Mouse (Mus musculus) gastrocnemius, adult 2 months (tissue): Measurements from ENCODE around the gene Gm9048. TPM values are rescaled to one million over a fixed set of nuclear protein-coding genes. Genes with fewer than 3 reads are reported as not detected.
"Not testable (repeated sequence)": the region's sequence is repeated elsewhere in the genome, so short reads cannot be mapped to it uniquely, and the experiment has no call there.

ENCODE experiments used
- DNase-seq: peaks from one replicate; pipeline ENCODE4 v3.0.0; 2022
- H3K27ac ChIP-seq: fragments of 200-600 bp; 2 replicates; pipeline ENCODE4 v1.8.1; 2022; ENCODE audit warnings: mild to moderate bottlenecking
- H3K4me3 ChIP-seq: fragments of 200-600 bp; 2 replicates; pipeline ENCODE4 v1.8.1; 2022; ENCODE audit warnings: mild to moderate bottlenecking, moderate library complexity
- CTCF ChIP-seq: fragments of 200-600 bp; IDR thresholded peaks from 2 replicates; pipeline ENCODE4 v1.8.1; 2022; ENCODE audit warnings: antibody characterized with exemption, mild to moderate bottlenecking, moderate library complexity
- intact Hi-C: fragments of 180-260 bp; cut with DNase I; formaldehyde crosslinking; loops from one replicate; pipeline ENCODE4 v1.15.1; 2025
- long read RNA-seq, 2 experiments: library from polyadenylated mRNA; stranded (forward); transcript quantifications; one replicate each; pipeline ENCODE4 v2.0.0; 2021
- total RNA-seq, 2 experiments: library from RNA; stranded (reverse); gene quantifications; 2 replicates each; pipeline ENCODE4 v1.2.3; 2021

Gm9048 gene
- not detected for total RNA-seq
- long read RNA-seq, experiment 1 = 0 reads
- long read RNA-seq, experiment 2 = 0 reads

DNA sequence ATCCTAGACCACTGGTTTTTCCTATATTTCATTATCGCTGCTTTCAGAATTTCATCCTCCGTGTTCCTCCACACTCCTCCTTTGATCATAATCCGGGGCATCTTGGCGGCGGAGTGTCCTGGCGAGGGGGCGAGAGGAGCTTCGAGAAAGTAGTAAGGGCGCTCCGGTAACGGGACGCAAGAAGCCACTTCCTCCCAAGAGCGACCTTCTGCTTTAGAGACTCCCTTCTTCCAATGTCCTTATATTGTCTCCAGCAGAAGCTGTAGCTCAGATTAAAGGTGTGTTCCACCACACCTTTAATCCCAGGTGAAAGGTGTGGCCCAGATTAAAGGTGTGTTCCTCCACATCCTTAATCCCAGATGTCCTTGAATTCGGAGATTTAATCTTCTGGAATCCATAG lies at the start of gene Gm9048:
Gene Gm9048, minus strand, starts transcription at position 101 of the 400 bp plus-strand sequence.
- DNase-seq, intact Hi-C loops, H3K27ac ChIP-seq, H3K4me3 ChIP-seq: not testable (repeated sequence)

DNA sequence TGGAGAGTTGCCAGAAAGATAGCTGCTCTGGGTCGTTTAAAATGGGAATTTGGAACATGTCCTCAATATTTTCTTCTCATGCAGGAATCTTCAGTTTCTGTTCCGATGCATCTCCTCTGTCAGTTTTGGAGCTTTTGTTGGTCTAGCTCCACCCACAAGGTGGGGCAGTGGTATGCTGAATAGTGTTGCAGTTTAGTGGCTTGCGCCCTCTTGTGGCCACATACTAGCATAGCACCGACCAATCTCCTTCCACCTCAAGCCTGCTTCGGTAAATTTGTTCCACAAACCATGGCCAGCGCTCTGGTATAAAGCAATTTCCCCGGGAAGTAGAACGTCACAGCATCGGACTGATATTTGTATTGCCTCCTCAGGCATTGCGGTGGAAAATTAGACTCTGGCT lies 22.0 kb upstream of the Gm9048 start:
- DNase-seq = peak; percentile 74
- Histone ChIP-seq H3K27ac (no peak overlapping the region), H3K4me3 (no peak overlapping the region)
- intact Hi-C loops = no loop called here
- TF ChIP-seq CTCF = no peak; the same call in 1 of the 2 replicates

DNA sequence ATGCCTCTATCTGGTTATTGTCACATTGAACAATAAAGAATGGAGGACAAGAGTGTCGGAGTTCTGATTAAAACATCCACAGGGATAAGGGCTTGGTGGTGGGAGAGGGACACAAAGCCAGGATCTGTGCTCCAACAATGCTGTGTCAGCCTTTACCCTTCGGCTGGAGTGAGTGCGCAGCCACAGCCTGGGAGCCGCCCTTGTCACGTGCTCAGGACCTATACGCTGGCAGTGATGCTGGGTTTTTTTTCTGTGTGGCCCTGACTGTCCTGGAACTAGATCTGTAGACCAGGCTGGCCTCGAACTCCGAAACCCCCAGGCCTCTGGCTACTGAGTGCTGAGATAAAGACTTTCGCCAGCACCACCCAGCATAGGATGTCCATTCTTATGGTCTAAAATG lies 21.0 kb upstream of the Gm9048 start:
- intact Hi-C loops = no loop called here
- TF ChIP-seq CTCF = no peak
- no peak for DNase-seq
- Histone ChIP-seq H3K27ac (no peak overlapping the region), H3K4me3 (no peak overlapping the region)

- H3K27ac ChIP-seq, DNase-seq, H3K4me3 ChIP-seq, intact Hi-C loops: not testable (repeated sequence)
Observed at GRCm38 (mm10) chr10:118354005-118354404, 5.5 kb upstream of the Gm9048 start, which contains the start of gene Gm9049. Gene Gm9049 (minus strand): TSS chr10:118354105.

GRCm38 (mm10) chr10:118343155-118343554 lies 5.3 kb downstream of the Gm9048 start, which contains the start of gene Gm9046:
Gene Gm9046 (minus strand): TSS chr10:118343255.
- DNase-seq, intact Hi-C loops, H3K4me3 ChIP-seq, H3K27ac ChIP-seq: not testable (repeated sequence)

- H3K27ac ChIP-seq, DNase-seq, H3K4me3 ChIP-seq, intact Hi-C loops: not testable (repeated sequence)
Observed at GRCm38 (mm10) chr10:118337731-118338130, 10.7 kb downstream of the Gm9048 start, which contains the start of gene Gm9045. Gene Gm9045 (minus strand): TSS chr10:118337831.

DNA sequence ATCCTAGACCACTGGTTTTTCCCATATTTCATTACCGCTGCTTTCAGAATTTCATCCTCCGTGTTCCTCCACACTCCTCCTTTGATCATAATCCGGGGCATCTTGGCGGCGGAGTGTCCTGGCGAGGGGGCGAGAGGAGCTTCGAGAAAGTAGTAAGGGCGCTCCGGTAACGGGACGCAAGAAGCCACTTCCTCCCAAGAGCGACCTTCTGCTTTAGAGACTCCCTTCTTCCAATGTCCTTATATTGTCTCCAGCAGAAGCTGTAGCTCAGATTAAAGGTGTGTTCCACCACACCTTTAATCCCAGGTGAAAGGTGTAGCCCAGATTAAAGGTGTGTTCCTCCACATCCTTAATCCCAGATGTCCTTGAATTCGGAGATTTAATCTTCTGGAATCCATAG lies 16.2 kb downstream of the Gm9048 start, which contains the start of gene Gm9044:
Gene Gm9044, minus strand, starts transcription at position 101 of the 400 bp plus-strand sequence.
- intact Hi-C loops, H3K27ac ChIP-seq, DNase-seq, H3K4me3 ChIP-seq: not testable (repeated sequence)

GRCm38 (mm10) chr10:118326869-118327268 lies 21.6 kb downstream of the Gm9048 start, which contains the start of gene Gm9040:
Gene Gm9040 (minus strand): TSS chr10:118326969.
- H3K4me3 ChIP-seq, DNase-seq, intact Hi-C loops, H3K27ac ChIP-seq: not testable (repeated sequence)

DNA sequence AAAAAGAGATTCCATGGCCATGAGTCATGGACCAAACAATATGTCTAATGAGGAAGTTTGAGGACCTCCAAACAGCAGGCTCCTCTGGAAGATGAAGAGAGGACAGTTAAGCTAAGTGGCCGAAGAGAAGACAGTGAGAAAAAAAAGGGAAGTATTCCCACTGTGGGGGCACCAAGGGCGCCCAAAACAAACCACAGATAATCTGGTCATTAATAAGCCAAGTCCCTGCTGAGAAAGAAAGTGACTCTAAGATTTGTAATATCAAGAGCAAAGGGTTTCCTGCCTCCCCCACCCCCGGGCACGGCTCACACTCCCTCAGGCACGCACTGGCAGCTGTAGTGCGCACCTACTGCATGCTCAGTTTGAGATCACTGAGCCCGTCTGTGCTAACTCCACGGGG lies 29.5 kb downstream of the Gm9048 start:
- TF ChIP-seq CTCF = no peak
- intact Hi-C loops = no loop called here
- Histone ChIP-seq H3K4me3 (no peak overlapping the region), H3K27ac (no peak overlapping the region)
- no peak for DNase-seq

GRCm38 (mm10) chr10:118302133-118302532 lies 46.3 kb downstream of the Gm9048 start:
- intact Hi-C loops, H3K27ac ChIP-seq, H3K4me3 ChIP-seq, DNase-seq: not testable (repeated sequence)

Other genes starting within 250 kb of the Gm9048 start
- 1 to 10 TPM; 1.7 to 2.6 TPM for gene Mdm1, start 206.9 kb downstream of the Gm9048 start, total RNA-seq
- not detected for gene Il22, start 143.7 kb downstream of the Gm9048 start, total RNA-seq
- under 1 TPM; 0.54 to 0.59 TPM for gene Gm32717, start 107.9 kb downstream of the Gm9048 start, total RNA-seq
- under 1 TPM; 0.54 to 0.59 TPM for gene Gm32802, start 90.0 kb downstream of the Gm9048 start, total RNA-seq
- gene Iltifb, start 53.6 kb downstream of the Gm9048 start, total RNA-seq = not detected
- not detected for gene Gm9040, start 21.7 kb downstream of the Gm9048 start, total RNA-seq
- not detected for gene Gm9044, start 16.3 kb downstream of the Gm9048 start, total RNA-seq
- gene Gm9045, start 10.8 kb downstream of the Gm9048 start, total RNA-seq = not detected
- gene Gm9046, start 5.4 kb downstream of the Gm9048 start, total RNA-seq = not detected
- gene Gm9049, start 5.4 kb upstream of the Gm9048 start, total RNA-seq = not detected
- gene Ifng, start 92.4 kb upstream of the Gm9048 start, total RNA-seq = not detected